Mouse (Mus musculus) fat pad, adult 2 months (tissue): ENCODE data around the gene Trpv5.

ENCODE experiments used
- DNase-seq: peaks from one replicate; pipeline ENCODE4 v3.0.0-alpha.2; 2011; ENCODE audit warnings: low read depth, low spot score; ENCODE audit errors: extremely low read depth

The Trpv5 gene

DNA sequence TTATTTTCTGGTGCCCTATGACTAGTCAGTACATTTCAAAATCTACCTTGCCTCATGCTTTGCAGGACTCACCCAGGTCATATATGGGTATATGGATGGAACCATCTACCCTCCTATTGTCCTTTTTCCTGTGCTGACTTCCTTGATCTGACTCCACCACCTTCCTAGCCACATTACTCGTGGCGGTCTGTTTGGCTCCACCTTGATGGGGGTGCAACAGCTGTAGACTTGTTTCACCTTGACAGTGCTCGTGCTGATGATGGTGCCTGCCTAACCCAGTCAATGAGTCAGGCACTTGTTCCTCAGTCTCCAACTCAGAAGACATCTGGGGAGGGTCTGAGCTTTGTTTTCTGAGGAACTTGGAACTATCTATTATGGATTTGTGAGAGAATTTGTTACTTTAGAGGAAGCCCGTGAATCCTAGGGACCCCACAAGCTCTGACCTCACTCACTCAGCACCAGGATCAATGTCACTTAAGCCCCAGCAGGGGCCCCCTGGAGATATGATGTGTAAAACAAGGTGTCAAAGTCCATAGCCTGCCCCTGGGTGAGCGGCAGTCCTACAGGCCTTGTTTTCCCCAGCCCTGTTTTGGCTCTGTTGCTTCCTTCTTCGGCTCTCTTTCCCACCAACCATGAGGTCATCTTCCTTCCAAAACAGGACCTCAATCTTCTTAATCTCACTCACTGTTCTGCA is 39.2 kb downstream of the Trpv5 start:
- DNase-seq, result no peak

DNA sequence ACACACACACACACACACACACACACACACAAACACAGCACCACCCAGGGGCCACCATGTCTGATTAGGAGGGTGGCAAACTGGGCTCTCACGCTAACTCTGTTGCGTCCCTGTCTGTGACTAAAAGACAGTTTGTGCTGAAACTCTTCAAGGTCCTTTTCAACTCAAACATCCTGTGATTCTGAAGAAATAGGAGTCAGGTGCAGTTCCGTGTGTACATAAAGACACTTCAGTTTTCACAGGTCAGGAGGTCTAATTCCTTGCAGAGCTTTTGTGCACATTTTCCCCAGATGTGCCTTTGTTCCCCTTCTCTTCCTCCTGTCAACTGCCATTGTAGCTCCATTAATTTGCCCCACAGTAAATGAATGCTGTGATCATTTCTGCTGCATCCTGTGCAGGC is 40.1 kb downstream of the Trpv5 start:
- no peak for DNase-seq

DNA sequence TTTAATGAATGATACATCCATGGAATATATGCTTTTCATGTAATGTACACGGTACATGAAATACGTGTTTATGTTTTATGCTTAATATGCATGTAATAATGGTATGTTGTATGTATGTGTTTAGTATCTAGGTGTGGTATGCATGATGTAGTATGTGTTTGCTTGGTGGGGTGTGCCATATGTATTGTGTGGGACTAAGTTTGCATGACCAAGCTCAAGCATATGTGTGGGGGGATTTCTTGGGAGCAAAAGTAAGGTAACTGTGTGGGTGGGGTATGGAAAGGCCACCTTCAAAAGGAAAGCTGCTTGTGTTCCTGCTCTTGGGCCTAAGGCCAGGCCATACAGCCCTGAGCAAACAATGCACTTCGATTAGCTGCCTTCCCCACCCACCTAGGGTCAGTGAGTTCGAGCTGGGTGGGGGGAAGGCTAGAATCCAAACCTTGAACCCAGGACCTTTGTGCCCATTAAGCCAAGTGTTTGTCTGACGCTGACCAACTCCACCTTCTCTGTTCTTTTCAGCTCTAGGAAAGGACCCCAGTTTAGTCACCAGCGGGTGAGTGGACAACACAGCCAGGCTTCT is 42.6 kb downstream of the Trpv5 start:
- DNase-seq, result no peak

DNA sequence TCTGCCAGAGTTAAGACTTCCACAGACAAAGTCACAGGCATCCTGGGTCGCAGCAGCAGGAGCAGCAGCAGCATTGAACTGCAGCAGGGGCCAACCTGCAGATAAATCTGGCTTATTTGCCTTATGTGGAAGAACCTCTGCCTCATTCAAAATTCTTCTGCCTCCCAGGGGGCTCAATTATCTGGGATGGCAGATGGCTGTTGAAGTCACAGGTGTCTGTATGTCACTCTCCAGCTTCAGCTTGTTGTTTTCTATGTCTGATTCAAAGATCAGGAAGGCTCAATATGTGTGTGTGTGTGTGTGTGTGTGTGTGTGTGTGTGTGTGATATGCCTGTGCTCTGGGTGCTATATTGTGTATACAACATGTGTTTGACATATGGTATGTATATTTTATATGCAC is 43.2 kb downstream of the Trpv5 start:
- DNase-seq, result no peak

DNA sequence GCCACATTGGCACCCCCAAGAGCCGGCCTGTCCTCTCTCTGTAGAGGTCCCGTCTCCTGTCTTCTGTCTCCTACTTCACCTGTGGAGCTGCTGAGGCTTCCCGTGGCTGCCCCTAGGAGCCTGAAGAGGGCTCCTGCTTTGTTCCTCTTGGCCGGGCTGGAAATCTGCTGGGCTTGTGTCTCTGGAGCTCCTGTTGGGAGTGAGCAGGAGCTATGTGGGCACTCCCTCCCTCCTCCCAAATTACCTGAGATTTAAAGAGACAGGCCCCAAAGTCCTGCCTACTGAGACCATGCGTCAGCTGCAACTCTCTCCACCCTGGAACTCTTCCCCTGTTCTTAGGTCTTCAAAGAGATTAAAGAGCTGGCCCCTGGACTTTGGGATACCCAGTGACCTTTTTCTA is 44.4 kb downstream of the Trpv5 start, which contains the start of gene Trpv6:
Trpv6 (minus strand) TSS at position 228 of the 400 bp plus-strand sequence.
- DNase-seq, result no peak

DNA sequence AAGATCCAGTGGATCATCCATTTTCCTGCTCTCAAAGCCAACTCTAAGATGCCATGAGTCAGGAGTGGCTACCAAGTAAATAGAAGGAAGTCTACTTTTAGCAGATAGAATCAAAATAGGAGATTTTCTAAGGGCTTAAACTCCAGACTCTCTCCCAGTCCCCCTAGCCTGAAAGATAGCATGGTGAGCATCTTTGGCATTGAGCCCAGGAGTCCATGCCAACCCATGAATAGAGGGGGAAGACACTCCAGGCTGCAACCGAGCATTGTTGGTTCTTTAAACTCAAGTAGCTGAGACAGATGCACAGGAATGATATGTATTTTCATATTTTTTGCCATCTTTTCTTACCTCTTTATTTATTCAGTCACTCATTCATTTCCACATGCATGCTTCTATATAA is 45.4 kb downstream of the Trpv5 start:
- DNase-seq, result no peak

DNA sequence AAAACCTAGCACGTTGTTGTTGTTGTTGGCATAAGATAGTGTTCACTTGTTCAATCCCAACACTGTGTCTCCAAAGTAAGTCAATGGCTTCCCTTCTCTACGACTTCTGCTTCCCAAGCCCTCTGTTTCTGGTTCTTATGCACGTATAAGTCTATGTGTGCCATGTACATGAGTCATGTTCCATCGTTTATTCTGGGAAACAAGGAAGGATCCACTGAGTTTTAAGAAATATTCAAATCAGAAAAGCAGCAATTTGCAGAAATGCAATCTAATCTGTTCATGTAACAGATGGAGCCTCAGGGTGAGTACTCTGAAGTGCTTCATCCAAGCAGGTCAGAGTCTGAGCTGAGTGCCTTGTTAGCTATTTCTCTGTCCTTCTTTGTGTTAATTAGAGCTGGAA is 49.0 kb downstream of the Trpv5 start:
- DNase-seq, result no peak

DNA sequence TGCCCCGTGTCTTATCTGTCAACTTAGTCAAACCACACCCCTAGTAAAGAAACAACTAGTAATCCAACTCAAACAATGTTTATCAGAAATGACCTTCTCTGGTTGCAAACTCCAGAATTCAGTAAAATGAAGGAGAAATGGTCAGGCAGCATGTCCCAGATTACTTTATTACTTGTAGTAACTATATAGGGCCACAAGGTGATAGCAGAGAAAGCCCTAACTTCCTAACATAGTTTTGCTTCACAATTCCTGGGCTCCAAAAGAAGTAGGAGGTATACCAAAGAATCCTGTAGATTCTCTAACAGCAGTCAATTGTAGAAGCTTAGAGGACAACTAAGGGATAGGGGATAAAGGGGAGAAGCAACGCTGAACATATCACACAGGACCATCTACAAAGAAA is 49.8 kb downstream of the Trpv5 start:
- no peak for DNase-seq

DNA sequence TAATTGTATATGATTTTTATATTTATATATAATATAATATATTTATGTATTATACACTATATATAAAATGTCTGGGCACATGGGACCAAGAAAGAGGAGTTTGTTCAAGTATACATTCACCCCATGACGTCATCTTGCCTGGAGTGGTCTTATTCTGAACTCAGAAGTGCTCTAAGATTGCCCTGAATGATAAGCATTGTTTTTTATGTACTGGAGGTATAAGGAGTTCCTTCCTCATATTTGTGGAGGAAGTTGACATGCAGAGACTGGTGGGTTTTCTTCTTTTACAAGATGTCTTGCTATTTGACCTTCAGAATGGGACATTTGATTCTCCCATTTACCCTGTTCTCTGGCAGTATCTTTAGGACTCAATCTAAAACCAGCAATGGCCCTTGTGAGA is 52.4 kb downstream of the Trpv5 start:
- DNase-seq, result no peak

DNA sequence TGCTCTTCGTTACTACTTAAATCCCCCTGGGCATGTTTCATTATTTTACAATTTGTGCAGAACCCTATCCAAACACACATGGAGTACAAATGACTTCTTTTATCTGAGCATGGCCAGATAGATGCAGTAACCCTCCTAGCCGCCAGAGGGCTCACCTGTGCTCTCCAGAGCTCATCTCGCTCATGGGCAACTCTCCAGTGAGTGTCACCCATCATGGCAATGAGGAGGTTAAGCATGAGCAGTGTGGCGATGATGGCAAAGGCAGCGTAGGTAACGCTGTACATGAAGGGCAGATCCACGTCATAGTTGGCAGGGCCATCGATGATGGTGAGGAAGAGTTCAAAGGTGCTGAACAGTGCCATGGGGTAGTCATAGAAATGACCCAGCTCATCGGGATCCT is 57.9 kb downstream of the Trpv5 start:
- DNase-seq, result no peak

DNA sequence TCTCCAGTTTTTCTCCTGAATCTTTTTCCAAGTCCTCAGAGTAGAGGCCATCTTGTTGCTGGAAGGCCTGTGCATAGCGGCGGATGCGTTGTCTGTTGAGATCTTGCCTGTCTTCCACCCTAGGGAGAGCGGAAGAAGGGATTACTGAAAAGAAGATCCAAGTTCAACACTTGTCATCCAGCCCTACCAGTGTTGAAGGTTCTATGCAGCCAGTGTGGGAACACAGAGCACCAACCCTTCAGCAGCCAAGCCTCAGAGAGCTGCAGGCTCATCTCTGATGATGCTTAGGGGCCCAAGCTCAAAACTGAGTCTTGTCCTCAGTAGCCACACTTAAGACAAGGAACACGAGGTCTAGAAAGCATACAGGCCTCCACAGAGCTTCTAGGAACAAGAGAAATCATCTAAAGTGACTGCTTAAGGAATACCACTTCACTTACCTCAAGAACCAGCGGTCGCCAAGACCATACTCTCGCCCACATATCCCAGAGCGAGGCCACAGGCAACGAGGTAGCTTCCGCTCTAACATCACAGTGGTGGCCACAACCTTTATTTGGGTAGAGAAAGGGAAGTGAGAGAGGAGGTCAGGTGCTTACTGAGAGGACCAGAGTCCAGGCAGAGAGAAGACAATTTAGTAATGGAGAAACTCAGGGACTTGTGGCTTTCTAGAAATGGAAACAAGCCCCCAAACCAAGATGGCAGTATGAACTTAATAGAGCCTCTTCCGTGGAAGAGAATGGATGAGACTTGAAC is 59.2 kb downstream of the Trpv5 start:
- no peak for DNase-seq

DNA sequence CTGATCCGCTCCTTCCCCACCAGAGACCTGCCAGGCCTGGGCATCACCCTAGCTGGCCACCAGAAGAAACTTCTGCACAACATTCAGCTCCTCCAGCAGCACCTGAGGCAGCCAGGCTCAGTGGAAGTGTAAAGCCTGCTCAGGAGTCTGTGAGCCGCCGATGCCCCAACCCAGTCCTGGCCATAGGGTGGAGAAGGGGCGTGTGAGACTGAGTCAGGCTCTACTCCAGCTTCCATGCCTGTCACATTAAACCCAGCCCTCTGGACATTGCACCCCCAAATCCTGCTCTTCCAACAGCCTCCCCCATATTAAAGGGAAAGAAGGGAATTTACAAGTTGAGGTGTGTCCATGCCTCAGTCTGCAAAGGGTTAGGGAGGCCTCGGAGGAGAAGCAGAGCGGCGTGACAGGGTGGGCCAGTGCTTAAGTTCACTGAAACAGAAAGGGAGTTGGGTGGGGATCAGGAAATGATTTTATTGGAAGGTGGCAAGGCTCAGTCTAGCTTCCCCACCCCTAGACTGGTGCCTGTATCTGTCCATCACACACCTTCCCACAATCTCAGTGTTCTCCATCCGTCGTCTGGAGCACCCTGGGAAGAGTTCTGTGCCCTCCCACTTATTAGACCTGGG is 60.3 kb downstream of the Trpv5 start:
- no peak for DNase-seq

DNA sequence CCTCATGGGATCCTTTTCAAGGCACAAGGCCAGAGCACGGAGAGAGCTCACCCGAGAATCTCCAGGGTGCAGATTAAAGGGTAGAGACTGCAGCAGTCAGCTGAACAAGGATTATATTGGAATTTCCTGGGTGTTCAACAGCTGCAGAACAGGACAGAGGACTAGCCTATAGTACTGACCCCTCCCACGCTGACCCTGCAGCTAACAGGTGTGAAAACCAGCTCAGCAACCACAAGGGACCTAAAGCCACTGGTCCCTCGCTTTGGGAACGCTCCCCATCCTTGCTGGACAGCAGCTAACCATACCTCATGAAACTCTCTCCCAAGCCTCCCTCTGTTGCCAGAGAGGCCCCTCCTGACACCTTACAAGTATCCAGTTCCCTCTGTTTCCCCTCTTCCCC is 72.9 kb downstream of the Trpv5 start:
- DNase-seq, result no peak

DNA sequence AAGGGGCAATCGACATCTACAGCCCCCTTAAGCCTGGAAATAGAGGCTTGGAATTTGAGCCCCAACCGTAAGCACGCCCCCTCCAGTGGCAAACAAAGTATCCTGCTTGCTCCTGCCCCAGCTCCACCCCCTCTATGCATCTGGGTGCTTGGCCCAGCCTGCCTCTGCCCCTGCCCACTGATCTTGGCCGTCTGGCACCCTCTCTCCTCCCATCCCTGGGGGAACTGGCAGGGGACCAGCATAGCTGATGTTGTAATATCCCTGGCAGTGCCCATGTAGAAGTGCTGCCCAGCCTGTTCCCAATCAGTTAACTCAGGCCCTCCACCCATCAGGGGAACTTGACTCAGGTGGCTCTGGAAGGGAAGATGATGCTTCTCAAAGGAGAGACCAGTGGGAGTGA is 74.4 kb downstream of the Trpv5 start:
- peak; percentile 59 for DNase-seq

DNA sequence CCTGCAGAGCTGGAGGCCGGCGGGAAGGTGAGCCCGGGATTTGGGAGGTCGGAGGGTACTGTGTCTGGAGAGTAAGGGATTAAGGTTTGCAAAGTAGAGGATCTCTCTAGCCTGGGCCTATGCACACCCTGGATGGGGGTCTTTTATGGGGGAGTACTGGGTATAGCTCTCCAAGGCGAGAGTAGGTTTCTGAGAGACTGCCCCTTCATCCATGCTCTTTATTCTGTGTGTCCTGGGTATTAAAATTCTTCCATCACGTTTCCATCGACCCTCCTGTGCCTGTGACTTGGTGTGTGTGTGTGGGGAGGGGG is 74.8 kb downstream of the Trpv5 start:
- no peak for DNase-seq

DNA sequence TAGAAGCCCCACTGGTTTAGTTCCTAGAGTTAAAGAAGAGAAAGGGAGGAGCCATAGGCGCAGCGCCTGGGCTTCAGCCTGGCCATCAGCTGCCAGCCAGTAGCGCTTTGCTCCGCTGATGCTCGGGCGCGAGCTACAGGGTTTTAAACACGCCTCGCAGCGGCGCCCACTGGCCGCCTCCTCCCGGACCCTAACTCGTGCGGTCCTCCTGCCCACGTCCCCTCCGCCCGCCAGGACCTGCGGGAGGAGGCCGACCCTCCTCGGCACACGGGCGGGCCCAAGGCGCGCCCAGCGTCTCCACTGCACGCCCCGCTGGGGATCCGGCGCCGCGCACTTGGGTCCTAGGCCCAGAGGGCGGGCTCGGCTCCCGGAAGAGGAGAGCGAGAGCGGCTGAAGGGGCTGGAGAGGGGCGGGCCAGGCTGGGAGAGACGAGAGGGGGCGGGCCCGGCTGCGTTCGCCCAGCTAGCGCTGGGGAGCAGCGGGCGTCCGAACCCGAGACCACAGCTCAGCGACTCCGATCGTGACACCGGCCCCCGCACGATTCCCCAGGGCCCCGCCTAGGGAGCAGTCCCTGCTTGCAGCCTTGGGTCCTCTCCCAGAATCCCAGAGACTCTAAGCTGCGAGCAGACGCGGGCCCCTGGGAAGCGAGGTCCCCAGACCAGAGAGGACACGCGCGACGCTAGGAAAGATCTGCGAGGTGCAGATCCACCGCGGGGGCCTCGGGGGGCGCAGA is 75.3 kb downstream of the Trpv5 start, which contains the start of gene Ephb6:
Ephb6 (plus strand) TSS at position 422 of the 733 bp plus-strand sequence.
- DNase-seq, result no peak

DNA sequence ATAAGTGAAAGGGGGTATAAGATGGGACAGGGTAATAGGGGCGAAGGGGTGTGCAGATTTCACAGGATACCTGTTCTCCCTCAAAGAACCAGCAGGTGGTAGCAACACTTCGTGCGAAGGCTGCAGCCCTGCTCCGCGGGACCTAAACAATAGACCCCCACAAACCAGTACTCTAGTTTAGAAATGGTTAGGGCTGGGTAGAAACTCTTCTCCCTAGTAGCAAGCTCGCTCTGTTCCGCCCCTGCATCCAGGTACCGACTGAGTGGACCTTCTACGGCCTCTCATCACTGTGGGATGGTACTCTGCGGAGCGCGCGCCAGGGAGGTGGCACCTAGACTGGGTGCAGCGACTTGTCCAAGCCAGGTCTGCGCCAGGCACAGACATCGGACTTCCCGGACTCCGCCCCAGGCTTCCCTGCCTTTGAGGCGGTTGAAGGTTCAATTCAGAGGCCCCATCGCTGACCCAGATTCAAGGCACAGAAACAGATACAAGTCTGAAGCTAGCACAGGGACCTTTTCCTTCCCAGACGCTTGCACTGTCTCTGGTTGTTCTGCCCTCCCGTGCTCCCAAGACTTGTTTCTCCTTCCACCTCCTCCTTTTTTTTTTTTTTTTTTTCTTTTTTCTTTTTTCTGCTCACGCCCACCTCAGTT is 76.0 kb downstream of the Trpv5 start:
- no peak for DNase-seq
